Mouse (Mus musculus) kidney, adult 11 months (tissue): ENCODE measurements around the gene Nasp.
"Not testable (repeated sequence)": the region's sequence is repeated elsewhere in the genome, so short reads cannot be mapped to it uniquely, and the experiment has no call there.

Experiments
- DNase-seq: peaks from one replicate; pipeline ENCODE4 v3.0.0; 2022

The Nasp gene

GRCm38 (mm10) chr4:116627722-116628662, at the start of gene Nasp:
Gene Nasp (minus strand): TSS chr4:116627941.
- DNase-seq, result peak; percentile 86

- no peak for DNase-seq
These were observed 48.3 kb upstream of the Nasp start for GRCm38 (mm10) chr4:116676027-116676426.

GRCm38 (mm10) chr4:116674761-116675160, 47.0 kb upstream of the Nasp start:
- not testable (repeated sequence) for DNase-seq

GRCm38 (mm10) chr4:116672785-116673184, 45.0 kb upstream of the Nasp start:
- DNase-seq, result peak; percentile 54

GRCm38 (mm10) chr4:116669291-116669690, 41.5 kb upstream of the Nasp start:
- no peak for DNase-seq

- peak; percentile 44 for DNase-seq
These were observed 40.4 kb upstream of the Nasp start for GRCm38 (mm10) chr4:116668145-116668544.

- no peak for DNase-seq
These were observed 38.9 kb upstream of the Nasp start for GRCm38 (mm10) chr4:116666625-116667024.

GRCm38 (mm10) chr4:116661998-116662397, 34.3 kb upstream of the Nasp start:
- DNase-seq, result no peak

GRCm38 (mm10) chr4:116660829-116661228, 33.1 kb upstream of the Nasp start:
- peak; percentile 55 for DNase-seq

- DNase-seq, result not testable (repeated sequence)
These were observed 32.2 kb upstream of the Nasp start for GRCm38 (mm10) chr4:116659916-116660315.

- peak; percentile 76 for DNase-seq
These were observed 31.7 kb upstream of the Nasp start for GRCm38 (mm10) chr4:116659474-116659873.

GRCm38 (mm10) chr4:116657971-116658370, 30.2 kb upstream of the Nasp start:
- DNase-seq, result peak; percentile 31

- no peak for DNase-seq
These were observed 27.9 kb upstream of the Nasp start for GRCm38 (mm10) chr4:116655658-116656057.

GRCm38 (mm10) chr4:116655100-116655499, 27.4 kb upstream of the Nasp start:
- DNase-seq, result peak; percentile 76

- peak; percentile 64 for DNase-seq
These were observed 25.5 kb upstream of the Nasp start for GRCm38 (mm10) chr4:116653228-116653627.

GRCm38 (mm10) chr4:116651797-116652135, 24.0 kb upstream of the Nasp start:
- DNase-seq, result no peak

- peak; percentile 95 for DNase-seq
These were observed 23.4 kb upstream of the Nasp start, which contains the start of gene Akr1a1 for GRCm38 (mm10) chr4:116650924-116651796. Gene Akr1a1 (minus strand): TSS chr4:116651680.

- DNase-seq, result no peak
These were observed 22.6 kb upstream of the Nasp start for GRCm38 (mm10) chr4:116650365-116650764.

GRCm38 (mm10) chr4:116649411-116649810, 21.7 kb upstream of the Nasp start:
- DNase-seq, result no peak

GRCm38 (mm10) chr4:116645624-116646023, 17.9 kb upstream of the Nasp start:
- DNase-seq, result no peak

- DNase-seq, result no peak
These were observed 16.6 kb upstream of the Nasp start for GRCm38 (mm10) chr4:116644326-116644725.

GRCm38 (mm10) chr4:116642071-116642470, 14.3 kb upstream of the Nasp start:
- no peak for DNase-seq

GRCm38 (mm10) chr4:116638821-116639220, 11.1 kb upstream of the Nasp start:
- no peak for DNase-seq

GRCm38 (mm10) chr4:116635197-116635596, 7.5 kb upstream of the Nasp start:
- DNase-seq, result no peak
